Mouse (Mus musculus) stomach, embryonic 14.5 days (tissue): ENCODE measurements around the gene Zc3hav1l. TPM values are rescaled to one million over a fixed set of nuclear protein-coding genes. Genes with fewer than 3 reads are reported as not detected.

Experiments
- ATAC-seq: fragments of 200-750 bp; cut with Nextera tagmentation; 2 replicates; pipeline ENCODE4 v1.8.0; 2017; ENCODE audit warnings: low read depth, moderate TSS enrichment; ENCODE audit not compliant: insufficient number of reproducible peaks, insufficient read depth, low FRiP score
- H3K27ac ChIP-seq: fragments of 300-500 bp; sonication (generic); 2 replicates; pipeline ENCODE4 v1.5.1; 2014; ENCODE audit warnings: mild to moderate bottlenecking, low read length, moderate library complexity, mixed read lengths
- H3K27me3 ChIP-seq: fragments of 300-500 bp; sonication (generic); 2 replicates; pipeline ENCODE4 v1.6.1; 2014; ENCODE audit warnings: low read length, control low read depth, mixed read lengths; ENCODE audit not compliant: control insufficient read depth, insufficient read depth
- H3K36me3 ChIP-seq: fragments of 300-500 bp; sonication (generic); 2 replicates; pipeline ENCODE4 v1.6.1; 2014; ENCODE audit warnings: mild to moderate bottlenecking, control low read depth, low read length, moderate library complexity, mixed read lengths; ENCODE audit not compliant: control insufficient read depth, insufficient read depth
- H3K4me1 ChIP-seq: fragments of 300-500 bp; sonication (generic); 2 replicates; pipeline ENCODE4 v1.6.1; 2014; ENCODE audit warnings: low read length, control low read depth, mixed read lengths; ENCODE audit not compliant: control insufficient read depth, insufficient read depth
- H3K4me2 ChIP-seq: fragments of 300-500 bp; sonication (generic); replicated peaks from 2 replicates; pipeline ENCODE4 v1.6.1; 2014; ENCODE audit warnings: low read depth, low read length, control low read depth
- H3K4me3 ChIP-seq: fragments of 300-500 bp; sonication (generic); 2 replicates; pipeline ENCODE4 v1.5.1; 2014; ENCODE audit warnings: low read depth, low read length, control low read depth
- H3K9ac ChIP-seq: fragments of 300-500 bp; sonication (generic); replicated peaks from 2 replicates; pipeline ENCODE4 v1.6.1; 2014; ENCODE audit warnings: low read depth, mild to moderate bottlenecking, control low read depth, low read length, moderate library complexity, mixed read lengths
- H3K9me3 ChIP-seq: fragments of 300-500 bp; sonication (generic); 2 replicates; pipeline ENCODE4 v1.6.1; 2016; ENCODE audit warnings: low read depth, low read length, control low read depth; ENCODE audit not compliant: control insufficient read depth
- WGBS: fragments of 180-500 bp; shearing (Covaris S2); extraction: QIAGEN DNeasy Blood & Tissue Kit; methylation state at CpG from one replicate; pipeline ENCODE4 v1.1.7; 2014; 5-methylcytosine and 5-hydroxymethylcytosine counted together
- polyA plus RNA-seq: library from polyadenylated mRNA; unstranded; fragments of >200 nt; fragmentation: Nextera tagmentation; extraction: Ambion mirVana; gene quantifications from 2 replicates; pipeline ENCODE4 v1.2.1, GENCODE M21; 2014

The Zc3hav1l gene
- polyA plus RNA-seq, 1 experiment from 2014 or later: 13.3 TPM

GRCm38 (mm10) chr6:38256793-38257192, 42.3 kb downstream of the Zc3hav1l start:
- H3K27me3 ChIP-seq: no peaks in the 10 kb centered on the region
- no peaks in the 10 kb centered on the region for H3K9me3 ChIP-seq
- WGBS: 88% methylated on average over 4 of the region's 4 CpGs
- ATAC-seq: no peak
- H3K9ac ChIP-seq: no peak overlapping the region
- H3K4me2 ChIP-seq: no peak overlapping the region
- H3K4me1 ChIP-seq: peaks cover 14% of the 10 kb centered on the region
- no peaks in the 10 kb centered on the region for H3K36me3 ChIP-seq
- H3K4me3 ChIP-seq: no peak overlapping the region
- H3K27ac ChIP-seq: no peak overlapping the region

- no peak overlapping the region for H3K27ac ChIP-seq
- 80% methylated on average over 2 of the region's 2 CpGs for WGBS
Measured at GRCm38 (mm10) chr6:38255794-38256193, 43.3 kb downstream of the Zc3hav1l start.

GRCm38 (mm10) chr6:38253736-38254641, 45.1 kb downstream of the Zc3hav1l start, which contains the start of gene D630045J12Rik:
D630045J12Rik (minus strand) TSS chr6:38254009.
- H3K9ac ChIP-seq: peak within 1 kb of the TSS; percentile 89
- H3K27ac ChIP-seq: peak within 1 kb of the TSS; percentile 69
- under 1% methylated on average over 98 of the region's 118 CpGs for WGBS
- peak within 1 kb of the TSS; percentile 84 for H3K4me3 ChIP-seq
- no peaks in the 10 kb centered on the region for H3K27me3 ChIP-seq
- no peaks in the 10 kb centered on the region for H3K9me3 ChIP-seq
- no peaks in the 10 kb centered on the region for H3K36me3 ChIP-seq
- peak; percentile 96 for ATAC-seq
- H3K4me2 ChIP-seq: peak within 1 kb of the TSS; percentile 76
- H3K4me1 ChIP-seq: peaks cover 20% of the 10 kb centered on the region

More at GRCm38 (mm10) chr6:38255794-38256193, 43.3 kb downstream of the Zc3hav1l start:
- Histone ChIP-seq H3K9ac (no peak overlapping the region), H3K36me3 (no peaks in the 10 kb centered on the region), H3K27me3 (no peaks in the 10 kb centered on the region), H3K4me1 (peaks cover 20% of the 10 kb centered on the region), H3K4me2 (no peak overlapping the region), H3K9me3 (no peaks in the 10 kb centered on the region), H3K4me3 (no peak overlapping the region)
- no peak for ATAC-seq

- no peak for ATAC-seq
- peak overlapping the region; percentile 76 for H3K4me2 ChIP-seq
- H3K36me3 ChIP-seq: no peaks in the 10 kb centered on the region
- H3K4me1 ChIP-seq: peaks cover 20% of the 10 kb centered on the region
- no peaks in the 10 kb centered on the region for H3K27me3 ChIP-seq
- WGBS: 5% methylated on average over 19 of the region's 19 CpGs
- H3K27ac ChIP-seq: peak overlapping the region; percentile 61
- peak overlapping the region; percentile 84 for H3K4me3 ChIP-seq
- H3K9me3 ChIP-seq: no peaks in the 10 kb centered on the region
- peak overlapping the region; percentile 89 for H3K9ac ChIP-seq
Measured at GRCm38 (mm10) chr6:38252766-38253735, 46.0 kb downstream of the Zc3hav1l start.

- 58% methylated on average over 10 of the region's 10 CpGs for WGBS
- no peaks in the 10 kb centered on the region for H3K36me3 ChIP-seq
- H3K27me3 ChIP-seq: no peaks in the 10 kb centered on the region
- H3K4me3 ChIP-seq: 0 out of 2 replicates have a peak overlapping the region, but pooled peaks have one; percentile 84
- H3K4me1 ChIP-seq: peaks cover 20% of the 10 kb centered on the region
- ATAC-seq: no peak
- H3K27ac ChIP-seq: no peak overlapping the region
- 0 out of 2 replicates have a peak overlapping the region, but pooled peaks have one; percentile 14 for H3K9ac ChIP-seq
- H3K9me3 ChIP-seq: no peaks in the 10 kb centered on the region
- H3K4me2 ChIP-seq: peak overlapping the region; percentile 76
Measured at GRCm38 (mm10) chr6:38252139-38252538, 46.9 kb downstream of the Zc3hav1l start.

- no peak for ATAC-seq
- H3K9ac ChIP-seq: no peak overlapping the region
- no peaks in the 10 kb centered on the region for H3K36me3 ChIP-seq
- peaks cover 20% of the 10 kb centered on the region for H3K4me1 ChIP-seq
- no peaks in the 10 kb centered on the region for H3K9me3 ChIP-seq
- no peak overlapping the region for H3K4me3 ChIP-seq
- WGBS: 48% methylated on average over 4 of the region's 4 CpGs
- H3K4me2 ChIP-seq: 0 out of 2 replicates have a peak overlapping the region, but pooled peaks have one; percentile 76
- H3K27me3 ChIP-seq: no peaks in the 10 kb centered on the region
- no peak overlapping the region for H3K27ac ChIP-seq
Measured at GRCm38 (mm10) chr6:38251464-38251863, 47.6 kb downstream of the Zc3hav1l start.

GRCm38 (mm10) chr6:38247362-38247761, 51.7 kb downstream of the Zc3hav1l start:
- Histone ChIP-seq H3K4me3 (no peak overlapping the region), H3K27me3 (no peaks in the 10 kb centered on the region), H3K9me3 (no peaks in the 10 kb centered on the region), H3K9ac (no peak overlapping the region), H3K4me2 (no peak overlapping the region), H3K36me3 (no peaks in the 10 kb centered on the region), H3K4me1 (peaks cover 10% of the 10 kb centered on the region), H3K27ac (no peak overlapping the region)
- 81% methylated on average over 4 of the region's 4 CpGs for WGBS
- ATAC-seq: no peak

- 83% methylated on average over 3 of the region's 3 CpGs for WGBS
- H3K27me3 ChIP-seq: no peaks in the 10 kb centered on the region
- no peak overlapping the region for H3K27ac ChIP-seq
- no peaks in the 10 kb centered on the region for H3K36me3 ChIP-seq
- no peak overlapping the region for H3K9ac ChIP-seq
- no peak for ATAC-seq
- H3K4me3 ChIP-seq: no peak overlapping the region
- no peaks in the 10 kb centered on the region for H3K4me1 ChIP-seq
- H3K9me3 ChIP-seq: no peaks in the 10 kb centered on the region
- H3K4me2 ChIP-seq: no peak overlapping the region
Measured at GRCm38 (mm10) chr6:38244806-38245205, 54.3 kb downstream of the Zc3hav1l start.
